Mouse (Mus musculus) T-cell, adult 2 months (primary cell): ENCODE measurements around the gene Cfap157.

Experiments
- DNase-seq: peaks from one replicate; pipeline ENCODE4 v3.0.0; 2022; ENCODE audit warnings: low spot score

Gene Cfap157

GRCm38 (mm10) chr2:32750199-32750598, 34.0 kb downstream of the Cfap157 start:
- DNase-seq, result no peak

- no peak for DNase-seq
These were observed 35.1 kb downstream of the Cfap157 start for GRCm38 (mm10) chr2:32749082-32749481.

- DNase-seq, result no peak
These were observed 39.8 kb downstream of the Cfap157 start for GRCm38 (mm10) chr2:32744272-32744982.

DNA sequence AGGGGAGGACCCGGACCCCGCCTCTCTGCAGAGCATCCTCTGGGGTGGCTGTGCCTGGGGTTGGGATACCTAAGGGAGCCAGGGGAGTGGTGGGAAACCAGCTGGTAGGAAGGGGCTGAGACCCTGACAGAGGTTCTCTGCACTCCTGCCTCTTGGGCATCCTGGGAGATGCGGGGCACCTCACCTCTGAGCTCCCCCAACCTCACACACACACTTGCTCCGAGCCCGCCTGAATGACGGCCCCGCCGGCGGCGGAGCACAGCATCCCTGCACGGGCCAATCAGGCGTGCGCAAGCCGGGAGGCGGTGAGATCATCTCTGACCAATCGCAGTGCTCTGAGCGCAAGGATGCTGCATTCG, 42.1 kb downstream of the Cfap157 start:
- DNase-seq, result no peak

DNA sequence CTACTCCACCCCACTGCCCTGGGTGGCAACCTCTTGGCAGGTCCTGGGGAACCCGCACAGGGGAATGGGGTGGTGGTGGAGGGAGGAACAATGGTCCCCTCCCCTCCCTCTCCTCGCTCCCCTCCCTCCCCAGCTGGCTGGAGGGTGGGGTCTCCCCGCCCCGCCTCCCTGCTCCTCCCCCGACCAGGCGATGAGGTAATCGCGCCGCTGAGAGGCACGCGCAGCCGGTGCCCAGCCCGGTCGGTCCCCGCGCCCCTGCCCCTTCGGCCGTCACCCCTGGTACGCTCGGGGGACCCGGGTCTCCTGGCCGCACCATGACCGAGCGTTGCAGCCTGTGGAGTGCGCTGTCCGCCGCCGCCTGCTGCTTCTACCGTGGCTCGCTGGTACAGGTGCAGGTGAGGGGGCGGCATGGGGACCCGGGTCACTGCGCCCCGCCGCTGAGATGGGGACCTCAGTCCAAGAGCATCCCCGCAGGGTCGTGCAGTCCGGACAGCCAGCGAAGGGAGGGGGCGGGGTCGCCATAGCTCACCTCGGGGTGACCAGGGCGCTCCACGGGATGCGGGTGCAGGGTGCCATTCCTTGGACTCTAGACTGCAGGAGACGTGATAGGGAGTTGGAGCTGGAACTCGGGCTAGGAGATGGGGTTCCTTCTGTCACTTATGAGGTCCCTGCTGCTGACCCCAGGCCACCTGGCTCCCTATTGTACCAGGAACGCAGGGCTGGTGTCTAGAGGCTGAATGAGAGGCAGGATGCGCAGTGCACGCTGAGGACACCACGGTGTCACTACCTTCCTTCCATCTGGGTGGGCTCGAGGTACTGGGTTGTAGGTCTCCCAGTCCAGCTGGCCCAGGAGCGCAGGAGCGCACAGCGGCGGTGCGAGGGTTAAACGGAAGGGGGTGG, 42.7 kb downstream of the Cfap157 start:
- no peak for DNase-seq

GRCm38 (mm10) chr2:32740916-32741272, 43.3 kb downstream of the Cfap157 start, which contains the start of gene 6330409D20Rik:
TSS of gene 6330409D20Rik (minus strand) at chr2:32741016.
- no peak for DNase-seq

DNA sequence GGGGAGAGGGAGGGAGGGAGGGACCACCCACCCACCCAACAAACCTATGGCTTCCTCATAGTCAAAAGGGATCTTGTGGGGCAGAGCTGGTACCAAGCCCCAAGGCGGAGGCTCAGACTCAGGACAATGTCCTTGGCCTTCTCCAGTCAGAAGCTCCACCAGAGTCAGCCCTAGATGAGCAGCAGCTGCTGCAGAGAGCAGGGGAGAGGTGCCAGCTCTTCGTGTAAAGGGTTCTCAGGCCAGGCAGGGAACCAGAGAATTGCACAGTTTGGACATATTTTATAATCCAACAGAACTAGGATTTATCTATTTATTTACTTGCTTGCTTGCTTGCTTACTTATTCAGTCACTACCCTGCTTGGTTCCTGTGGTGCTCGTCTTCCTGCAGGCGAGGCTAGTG, 44.9 kb downstream of the Cfap157 start:
- DNase-seq, result no peak

- no peak for DNase-seq
These were observed 47.2 kb downstream of the Cfap157 start for GRCm38 (mm10) chr2:32737008-32737407.

GRCm38 (mm10) chr2:32736306-32736829, 47.9 kb downstream of the Cfap157 start:
- no peak for DNase-seq

- DNase-seq, result no peak
These were observed 49.3 kb downstream of the Cfap157 start for GRCm38 (mm10) chr2:32734933-32735332.

DNA sequence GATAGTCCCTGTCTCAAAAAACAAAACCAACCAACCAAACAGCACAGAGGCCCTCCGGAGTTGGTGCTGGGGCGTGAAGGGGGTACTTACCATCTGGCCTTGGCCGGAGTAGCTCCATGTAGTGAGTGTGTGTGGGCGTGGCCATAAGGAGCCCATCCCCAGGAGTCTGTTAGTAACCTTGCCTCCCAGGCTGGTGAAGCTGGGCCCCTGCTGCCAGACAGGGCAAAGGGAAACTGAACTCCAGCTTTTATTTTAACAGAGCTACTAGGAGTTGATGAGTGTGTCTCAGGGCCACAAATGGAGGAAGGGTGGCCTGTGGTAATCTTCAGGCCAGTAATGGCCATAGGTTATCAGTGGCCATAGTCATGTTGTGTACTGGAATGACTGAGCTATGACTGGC, 49.7 kb downstream of the Cfap157 start:
- no peak for DNase-seq

DNA sequence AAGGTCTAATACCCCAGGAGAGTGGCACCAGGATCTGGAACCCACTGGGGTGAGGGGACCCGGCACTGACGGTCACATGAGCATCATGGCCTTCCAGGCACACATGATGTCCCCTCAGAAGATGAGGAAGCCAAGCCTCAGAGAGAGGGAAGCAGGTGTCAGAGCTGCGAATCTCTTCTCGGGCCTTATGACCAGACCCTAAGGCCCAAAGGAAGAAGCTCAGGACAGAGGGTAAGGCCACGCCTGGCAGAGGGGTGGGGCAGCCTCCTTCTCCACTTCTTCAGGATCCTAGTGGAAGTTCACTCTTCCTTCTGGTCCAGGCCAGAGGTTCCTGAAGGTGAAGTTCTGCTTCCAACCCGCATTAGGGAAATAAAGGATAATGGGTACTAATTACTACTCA, 51.5 kb downstream of the Cfap157 start:
- no peak for DNase-seq

GRCm38 (mm10) chr2:32731911-32732310, 52.3 kb downstream of the Cfap157 start:
- no peak for DNase-seq

DNA sequence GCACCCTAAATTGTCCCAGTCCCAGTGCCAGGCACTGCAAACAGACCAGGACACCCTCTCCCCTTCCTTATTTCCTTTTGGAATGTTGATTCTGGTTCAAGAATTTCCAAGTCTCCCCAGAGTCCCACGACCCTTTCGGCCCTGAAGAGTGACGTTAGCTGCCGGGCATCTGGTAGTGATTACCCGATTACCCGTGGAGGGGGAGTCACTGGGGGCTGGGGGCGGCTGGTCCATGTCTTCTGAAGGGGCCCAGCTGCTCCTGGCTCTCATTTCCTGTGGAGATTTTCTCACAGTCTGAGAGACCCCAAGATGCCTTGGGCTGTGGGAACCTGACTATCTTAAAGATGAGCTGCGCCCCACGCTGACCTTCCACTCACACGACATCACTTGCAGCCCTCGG, 53.4 kb downstream of the Cfap157 start:
- no peak for DNase-seq

GRCm38 (mm10) chr2:32729547-32729946, 54.7 kb downstream of the Cfap157 start:
- no peak for DNase-seq

GRCm38 (mm10) chr2:32728463-32728862, 55.8 kb downstream of the Cfap157 start:
- DNase-seq, result no peak

GRCm38 (mm10) chr2:32727435-32727834, 56.8 kb downstream of the Cfap157 start:
- peak; percentile 72 for DNase-seq
